In genomic region chr11:69066956-69067355, GRCm38 (mm10) we compare ENCODE assay signal across 7 mouse cellular contexts. TPM values are rescaled to one million over a fixed set of nuclear protein-coding genes. Genes with fewer than 3 reads are reported as not detected.
DNase-seq lines count a peak whose midpoint lies in the region; ATAC-seq lines count a peak whose summit lies in the region.

No protein-coding gene starts in this region.

- peaks cover 21% of the 10 kb centered on the region for H3K4me1 ChIP-seq in limb, embryonic 12.5 days (replicated peaks)
- H3K4me1 ChIP-seq in midbrain, embryonic 15.5 days = peaks cover 44% of the 10 kb centered on the region

- 0 out of 2 replicates have a peak overlapping the region, but pooled peaks have one; percentile 47 for H3K27ac ChIP-seq in limb, embryonic 12.5 days
- H3K27ac ChIP-seq in midbrain, embryonic 15.5 days = no peak overlapping the region

- WGBS in limb, embryonic 12.5 days = 10% methylated on average over 8 of the region's 8 CpGs
- 12% methylated on average over 8 of the region's 8 CpGs for WGBS in midbrain, embryonic 15.5 days

- peak overlapping the region; percentile 93 for H3K4me2 ChIP-seq in limb, embryonic 12.5 days
- peak overlapping the region; percentile 88 for H3K4me2 ChIP-seq in midbrain, embryonic 15.5 days

- DNase-seq in adrenal gland, adult 2 months = peak; percentile 93
- peak; percentile 85 for DNase-seq in embryo, embryonic 10 days (ENCODE audit: low spot score)
- peak; percentile 85 for DNase-seq in kidney, adult 11 months
- peak; percentile 72 to 87 for DNase-seq in spleen, adult 18-20 months

- ATAC-seq in granulocyte monocyte progenitor cell, adult 5-6 weeks (replicated peaks; ENCODE audit: poor library complexity, severe bottlenecking) = peak; percentile 35
- no peak for ATAC-seq in limb, embryonic 12.5 days (ENCODE audit: insufficient number of reproducible peaks, insufficient read depth, low FRiP score, low TSS enrichment, low read depth)
- ATAC-seq in midbrain, embryonic 15.5 days (replicated peaks) = no peak

- H3K9ac ChIP-seq in limb, embryonic 12.5 days (replicated peaks) = no peak overlapping the region
- H3K9ac ChIP-seq in midbrain, embryonic 15.5 days = peak overlapping the region; percentile 38; the same call in 1 of the 2 replicates

- no peaks in the 10 kb centered on the region for H3K36me3 ChIP-seq in limb, embryonic 12.5 days
- no peaks in the 10 kb centered on the region for H3K36me3 ChIP-seq in midbrain, embryonic 15.5 days (replicated peaks)

- peak overlapping the region; percentile 45 for H3K4me3 ChIP-seq in limb, embryonic 12.5 days (replicated peaks)
- H3K4me3 ChIP-seq in midbrain, embryonic 15.5 days = peak overlapping the region; percentile 40

- peaks cover 4% of the 10 kb centered on the region; the same call in 1 of the 2 replicates for H3K27me3 ChIP-seq in limb, embryonic 12.5 days
- no peaks in the 10 kb centered on the region; the same call in 1 of the 2 replicates for H3K27me3 ChIP-seq in midbrain, embryonic 15.5 days (replicated peaks)

- no peaks in the 10 kb centered on the region for H3K9me3 ChIP-seq in limb, embryonic 12.5 days
- no peaks in the 10 kb centered on the region for H3K9me3 ChIP-seq in midbrain, embryonic 15.5 days

RNA-seq across cellular contexts. Expression of gene Tmem107, which starts 3.6 kb away (rescaled TPM):
- total RNA-seq in adrenal gland, adult 2 months (2021) = 10 to 100 TPM in 1 of 2 experiments, 1 to 10 TPM in 1; 9.5 to 16.9 TPM
- 46.6 and 49.1 TPM in 2 replicates for polyA plus RNA-seq in adrenal gland, adult 2 months (2012; rRNA removed)
- 15.1 and 48.9 TPM in 2 replicates for total RNA-seq in granulocyte monocyte progenitor cell, adult 5-6 weeks (2014; fragmentation: Nextera tagmentation)
- 10.4 and 24.9 TPM in 2 replicates for total RNA-seq in granulocyte monocyte progenitor cell, adult 5-6 weeks (2017)
- polyA plus RNA-seq in limb, embryonic 12.5 days (2016; fragmentation: Nextera tagmentation; extraction: Ambion mirVana) = 39.5 and 41.0 TPM in 2 replicates
- 33.5 and 37.7 TPM in 2 replicates for polyA plus RNA-seq in midbrain, embryonic 15.5 days (2015; fragmentation: Nextera tagmentation; extraction: Ambion mirVana)

RNA-seq across cellular contexts. Expression of gene Borcs6, which starts 7.4 kb away (rescaled TPM):
- total RNA-seq in adrenal gland, adult 2 months (2021) = 10 to 100 TPM; 21.3 to 26.4 TPM
- 38.9 and 41.4 TPM in 2 replicates for polyA plus RNA-seq in adrenal gland, adult 2 months (2012; rRNA removed)
- 2.0 and 11.4 TPM in 2 replicates for total RNA-seq in granulocyte monocyte progenitor cell, adult 5-6 weeks (2014; fragmentation: Nextera tagmentation)
- 9.4 TPM in 2 replicates for total RNA-seq in granulocyte monocyte progenitor cell, adult 5-6 weeks (2017)
- 9.2 and 10.0 TPM in 2 replicates for polyA plus RNA-seq in limb, embryonic 12.5 days (2016; fragmentation: Nextera tagmentation; extraction: Ambion mirVana)
- polyA plus RNA-seq in midbrain, embryonic 15.5 days (2015; fragmentation: Nextera tagmentation; extraction: Ambion mirVana) = 20.5 and 21.2 TPM in 2 replicates

RNA-seq across cellular contexts. Expression of gene Vamp2, which starts 21.3 kb away (rescaled TPM):
- total RNA-seq in adrenal gland, adult 2 months (2021) = 100 to 1,000 TPM; 104 to 130 TPM
- 425 and 479 TPM in 2 replicates for polyA plus RNA-seq in adrenal gland, adult 2 months (2012; rRNA removed)
- total RNA-seq in granulocyte monocyte progenitor cell, adult 5-6 weeks (2014; fragmentation: Nextera tagmentation) = 59.2 and 63.1 TPM in 2 replicates
- 7.2 and 8.6 TPM in 2 replicates for total RNA-seq in granulocyte monocyte progenitor cell, adult 5-6 weeks (2017)
- 68.0 and 79.5 TPM in 2 replicates for polyA plus RNA-seq in limb, embryonic 12.5 days (2016; fragmentation: Nextera tagmentation; extraction: Ambion mirVana)
- 319 and 333 TPM in 2 replicates for polyA plus RNA-seq in midbrain, embryonic 15.5 days (2015; fragmentation: Nextera tagmentation; extraction: Ambion mirVana)

RNA-seq across cellular contexts. Expression of gene Aurkb, which starts 21.5 kb away (rescaled TPM):
- total RNA-seq in adrenal gland, adult 2 months (2021) = 1 to 10 TPM; 1.7 to 2.8 TPM
- polyA plus RNA-seq in adrenal gland, adult 2 months (2012; rRNA removed) = 10.8 and 11.2 TPM in 2 replicates
- total RNA-seq in granulocyte monocyte progenitor cell, adult 5-6 weeks (2014; fragmentation: Nextera tagmentation) = 80.2 and 105 TPM in 2 replicates
- total RNA-seq in granulocyte monocyte progenitor cell, adult 5-6 weeks (2017) = 102 and 122 TPM in 2 replicates
- 169 and 171 TPM in 2 replicates for polyA plus RNA-seq in limb, embryonic 12.5 days (2016; fragmentation: Nextera tagmentation; extraction: Ambion mirVana)
- polyA plus RNA-seq in midbrain, embryonic 15.5 days (2015; fragmentation: Nextera tagmentation; extraction: Ambion mirVana) = 17.7 and 23.9 TPM in 2 replicates

RNA-seq across cellular contexts. Expression of gene Per1, which starts 28.1 kb away (rescaled TPM):
- total RNA-seq in adrenal gland, adult 2 months (2021) = 10 to 100 TPM; 55.0 to 75.9 TPM
- 41.3 and 76.1 TPM in 2 replicates for polyA plus RNA-seq in adrenal gland, adult 2 months (2012; rRNA removed)
- 10.3 and 11.7 TPM in 2 replicates for total RNA-seq in granulocyte monocyte progenitor cell, adult 5-6 weeks (2014; fragmentation: Nextera tagmentation)
- total RNA-seq in granulocyte monocyte progenitor cell, adult 5-6 weeks (2017) = 9.4 and 9.8 TPM in 2 replicates
- polyA plus RNA-seq in limb, embryonic 12.5 days (2016; fragmentation: Nextera tagmentation; extraction: Ambion mirVana) = 7.2 and 10.4 TPM in 2 replicates
- polyA plus RNA-seq in midbrain, embryonic 15.5 days (2015; fragmentation: Nextera tagmentation; extraction: Ambion mirVana) = 11.3 and 12.3 TPM in 2 replicates
